Mouse (Mus musculus): ENCODE data around the gene Cpa1. TPM values are rescaled to one million over a fixed set of nuclear protein-coding genes. Genes with fewer than 3 reads are reported as not detected.

The Cpa1 gene
- total RNA-seq (2021): not detected
- long read RNA-seq, experiment 1: 0 reads
- long read RNA-seq, experiment 2: 0 reads

- no peak for DNase-seq
- H3K27ac ChIP-seq: no peak within 1 kb of the TSS
- intact Hi-C loops (cut with DNase I): no loop called here
- H3K4me3 ChIP-seq: no peak within 1 kb of the TSS
- no peak for TF ChIP-seq CTCF (IDR thresholded peaks at IDR 0.05)
Observed at GRCm38 (mm10) chr6:30638674-30639268, at the start of gene Cpa1. Cpa1 (plus strand) TSS chr6:30639218.

- no peak for TF ChIP-seq CTCF (IDR thresholded peaks at IDR 0.05)
- no peak overlapping the region for H3K4me3 ChIP-seq
- intact Hi-C loops (cut with DNase I): no loop called here
- no peak overlapping the region for H3K27ac ChIP-seq
- DNase-seq: no peak
Observed at GRCm38 (mm10) chr6:30589819-30590218, 49.2 kb upstream of the Cpa1 start.

GRCm38 (mm10) chr6:30591851-30592404 is 47.1 kb upstream of the Cpa1 start:
- Histone ChIP-seq H3K4me3 (no peak overlapping the region), H3K27ac (no peak overlapping the region)
- no peak for DNase-seq
- no peak for TF ChIP-seq CTCF (IDR thresholded peaks at IDR 0.05)
- intact Hi-C loops (cut with DNase I): no loop called here

GRCm38 (mm10) chr6:30592417-30592974 is 46.5 kb upstream of the Cpa1 start:
- intact Hi-C loops (cut with DNase I): no loop called here
- no peak for DNase-seq
- TF ChIP-seq CTCF (IDR thresholded peaks at IDR 0.05): no peak
- no peak overlapping the region for H3K4me3 ChIP-seq
- H3K27ac ChIP-seq: no peak overlapping the region

GRCm38 (mm10) chr6:30594364-30594763 is 44.7 kb upstream of the Cpa1 start:
- intact Hi-C loops (cut with DNase I): no loop called here
- no peak overlapping the region for H3K4me3 ChIP-seq
- DNase-seq: no peak
- no peak for TF ChIP-seq CTCF (IDR thresholded peaks at IDR 0.05)
- no peak overlapping the region for H3K27ac ChIP-seq

- no peak for TF ChIP-seq CTCF (IDR thresholded peaks at IDR 0.05)
- intact Hi-C loops (cut with DNase I): no loop called here
- no peak for DNase-seq
- no peak overlapping the region for H3K4me3 ChIP-seq
- no peak overlapping the region for H3K27ac ChIP-seq
Observed at GRCm38 (mm10) chr6:30596230-30596898, 42.7 kb upstream of the Cpa1 start.

- H3K27ac ChIP-seq: no peak overlapping the region
- TF ChIP-seq CTCF (IDR thresholded peaks at IDR 0.05): no peak
- DNase-seq: no peak
- H3K4me3 ChIP-seq: no peak overlapping the region
- intact Hi-C loops (cut with DNase I): no loop called here
Observed at GRCm38 (mm10) chr6:30600033-30600432, 39.0 kb upstream of the Cpa1 start.

- intact Hi-C loops (cut with DNase I): no loop called here
- DNase-seq: no peak
- TF ChIP-seq CTCF (IDR thresholded peaks at IDR 0.05): no peak
- Histone ChIP-seq H3K4me3 (no peak overlapping the region), H3K27ac (no peak overlapping the region)
Observed at GRCm38 (mm10) chr6:30600995-30601394, 38.0 kb upstream of the Cpa1 start.

GRCm38 (mm10) chr6:30604342-30604867 is 34.6 kb upstream of the Cpa1 start:
- intact Hi-C loops (cut with DNase I): no loop called here
- no peak for TF ChIP-seq CTCF (IDR thresholded peaks at IDR 0.05)

GRCm38 (mm10) chr6:30605111-30605510 is 33.9 kb upstream of the Cpa1 start:
- intact Hi-C loops (cut with DNase I): no loop called here
- Histone ChIP-seq H3K27ac (no peak overlapping the region), H3K4me3 (no peak overlapping the region)
- DNase-seq: no peak
- TF ChIP-seq CTCF (IDR thresholded peaks at IDR 0.05): no peak

More at GRCm38 (mm10) chr6:30604342-30604867, 34.6 kb upstream of the Cpa1 start:
- Histone ChIP-seq H3K4me3 (no peak overlapping the region), H3K27ac (no peak overlapping the region)
- DNase-seq: no peak

- no peak overlapping the region for H3K4me3 ChIP-seq
- intact Hi-C loops (cut with DNase I): no loop called here
- no peak for TF ChIP-seq CTCF (IDR thresholded peaks at IDR 0.05)
- no peak for DNase-seq
- H3K27ac ChIP-seq: no peak overlapping the region
Observed at GRCm38 (mm10) chr6:30605672-30606071, 33.3 kb upstream of the Cpa1 start.

- intact Hi-C loops (cut with DNase I): no loop called here
Observed at GRCm38 (mm10) chr6:30610710-30611109, 28.3 kb upstream of the Cpa1 start, which contains the start of gene Cpa5. Cpa5 (plus strand) TSS chr6:30611010.

GRCm38 (mm10) chr6:30611212-30611611 is 27.8 kb upstream of the Cpa1 start:
- Histone ChIP-seq H3K27ac (no peak overlapping the region), H3K4me3 (no peak overlapping the region)
- intact Hi-C loops (cut with DNase I): no loop called here
- no peak for DNase-seq
- TF ChIP-seq CTCF (IDR thresholded peaks at IDR 0.05): no peak

More at GRCm38 (mm10) chr6:30610710-30611109, 28.3 kb upstream of the Cpa1 start, which contains the start of gene Cpa5:
- no peak within 1 kb of the TSS for H3K4me3 ChIP-seq
- DNase-seq: no peak
- TF ChIP-seq CTCF (IDR thresholded peaks at IDR 0.05): no peak
- no peak within 1 kb of the TSS for H3K27ac ChIP-seq

All from gastrocnemius, adult 2 months (tissue).